ENCODE assay signal across 14 mouse cellular contexts in the genomic region with DNA sequence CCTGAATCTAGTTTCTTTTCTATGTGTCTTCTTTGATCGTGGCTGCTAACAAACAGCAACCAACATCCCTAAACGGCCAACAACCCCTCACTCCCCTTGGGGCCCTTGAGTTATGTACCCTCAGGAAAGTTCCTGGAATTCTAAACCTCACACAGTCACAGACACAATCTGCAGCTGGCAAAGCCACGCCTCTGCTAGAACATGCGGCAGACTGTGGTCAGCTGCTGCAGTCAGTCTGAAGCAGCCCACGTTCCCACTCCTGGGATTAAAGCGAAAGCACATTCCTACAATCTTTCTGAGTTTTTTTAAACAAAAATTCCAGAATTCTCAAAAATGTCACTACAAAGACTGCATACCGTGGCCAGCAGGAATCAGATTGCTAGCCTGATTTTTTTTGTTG. TPM values are rescaled to one million over a fixed set of nuclear protein-coding genes. Genes with fewer than 3 reads are reported as not detected.
DNase-seq lines count a peak whose midpoint lies in the region; ATAC-seq and TF ChIP-seq lines count a peak whose summit lies in the region.
"Had no signal": no experiment of that assay in that cellular context is flagged by ENCODE, and none has a peak within 500 bp of the region (broad histone marks: within the 10 kb centered on the region; RNA-seq: fewer than 3 reads in every experiment).

No protein-coding gene starts in this region.

- TF ChIP-seq POLR2A in heart, adult 2 months (IDR thresholded peaks at IDR 0.05; ENCODE audit: insufficient read depth, low read depth, low read length): no peak

- no peaks in the 10 kb centered on the region for H3K4me1 ChIP-seq in embryonic facial prominence, embryonic 12.5 days
- 0 out of 2 replicates have a peak, but pooled peaks cover 1% of the 10 kb centered on the region for H3K4me1 ChIP-seq in embryonic facial prominence, embryonic 10.5 days
- H3K4me1 ChIP-seq in heart, adult 2 months (ENCODE audit: control insufficient read depth, insufficient read depth, low read length): no peaks in the 10 kb centered on the region; the same call in 1 of the 2 replicates
- H3K4me1 ChIP-seq in midbrain, embryonic 11.5 days (ENCODE audit: control insufficient read depth, insufficient read depth, low read length): no peaks in the 10 kb centered on the region
- H3K4me1 ChIP-seq: liver, embryonic 12.5 days had no signal

- no peak overlapping the region for H3K4me3 ChIP-seq in embryonic facial prominence, embryonic 12.5 days
- H3K4me3 ChIP-seq in embryonic facial prominence, embryonic 10.5 days: no peak overlapping the region
- no peak overlapping the region for H3K4me3 ChIP-seq in heart, adult 2 months
- no peak overlapping the region for H3K4me3 ChIP-seq in midbrain, embryonic 11.5 days (ENCODE audit: low read depth, low read length)
- H3K4me3 ChIP-seq: layer of hippocampus, adult 2 months; liver, embryonic 12.5 days had no signal

- no peaks in the 10 kb centered on the region for H3K27me3 ChIP-seq in embryonic facial prominence, embryonic 12.5 days
- no peaks in the 10 kb centered on the region for H3K27me3 ChIP-seq in embryonic facial prominence, embryonic 10.5 days (replicated peaks; ENCODE audit: low read depth, poor library complexity, severe bottlenecking)
- H3K27me3 ChIP-seq in heart, adult 2 months (ENCODE audit: control insufficient read depth, insufficient read depth, low read length): no peaks in the 10 kb centered on the region
- H3K27me3 ChIP-seq in midbrain, embryonic 11.5 days (ENCODE audit: control insufficient read depth, insufficient read depth, low read length): no peaks in the 10 kb centered on the region
- H3K27me3 ChIP-seq: liver, embryonic 12.5 days had no signal

- H3K36me3 ChIP-seq in embryonic facial prominence, embryonic 12.5 days: peaks cover 68% of the 10 kb centered on the region
- H3K36me3 ChIP-seq in embryonic facial prominence, embryonic 10.5 days (replicated peaks): peaks cover 79% of the 10 kb centered on the region
- H3K36me3 ChIP-seq in heart, adult 2 months (ENCODE audit: control insufficient read depth, insufficient read depth, low read length): no peaks in the 10 kb centered on the region; the same call in 1 of the 2 replicates
- peaks cover 39% of the 10 kb centered on the region for H3K36me3 ChIP-seq in midbrain, embryonic 11.5 days (ENCODE audit: control insufficient read depth, insufficient read depth, low read length)

- no peak overlapping the region for H3K9ac ChIP-seq in embryonic facial prominence, embryonic 12.5 days
- H3K9ac ChIP-seq in heart, adult 2 months (ENCODE audit: low read depth, low read length): no peak overlapping the region
- H3K9ac ChIP-seq in midbrain, embryonic 11.5 days (ENCODE audit: low read length): no peak overlapping the region
- H3K9ac ChIP-seq: liver, embryonic 12.5 days had no signal

- no peak overlapping the region for H3K4me2 ChIP-seq in embryonic facial prominence, embryonic 12.5 days (replicated peaks)
- no peak overlapping the region for H3K4me2 ChIP-seq in midbrain, embryonic 11.5 days
- H3K4me2 ChIP-seq: liver, embryonic 12.5 days had no signal

- no peak for ATAC-seq in embryonic facial prominence, embryonic 12.5 days (ENCODE audit: insufficient number of reproducible peaks, insufficient read depth, low FRiP score, low TSS enrichment)
- ATAC-seq in midbrain, embryonic 11.5 days (ENCODE audit: low FRiP score): no peak
- ATAC-seq: inflammation-experienced regulatory T-cells, adult 6 months; liver, embryonic 12.5 days had no signal

- H3K79me2 ChIP-seq in heart, adult 2 months (replicated peaks; ENCODE audit: control insufficient read depth, insufficient read depth, low read length): no peaks in the 10 kb centered on the region

- DNase-seq in embryonic facial prominence, embryonic 10.5 days (ENCODE audit: low spot score): no peak
- peak; percentile 32 for DNase-seq in heart, postnatal 4 days
- no peak for DNase-seq in heart, adult 2 months
- peak; percentile 17 for DNase-seq in right cerebral cortex, adult 18-20 months
- no peak for DNase-seq in right cerebral cortex, postnatal 4 days
- DNase-seq in testis, postnatal 14 days (ENCODE audit: low spot score): no peak
- DNase-seq in midbrain, embryonic 11.5 days (ENCODE audit: low spot score, missing footprints): no peak
- DNase-seq: cerebellum, postnatal 10 days; midbrain, embryonic 14.5 days; thymus, postnatal 4 days had no signal

- H3K9me3 ChIP-seq in embryonic facial prominence, embryonic 12.5 days: no peaks in the 10 kb centered on the region
- H3K9me3 ChIP-seq in embryonic facial prominence, embryonic 10.5 days: no peaks in the 10 kb centered on the region
- no peaks in the 10 kb centered on the region for H3K9me3 ChIP-seq in midbrain, embryonic 11.5 days (ENCODE audit: control insufficient read depth, low read length)
- H3K9me3 ChIP-seq: liver, embryonic 12.5 days had no signal

- TF ChIP-seq CTCF in heart, adult 2 months (IDR thresholded peaks at IDR 0.05): no peak

- intact Hi-C loops in heart, adult 2 months (cut with DNase I): no loop called here

- no peak for TF ChIP-seq EP300 in heart, adult 2 months (IDR thresholded peaks at IDR 0.05; ENCODE audit: insufficient read depth, low read depth, low read length)

- peak overlapping the region; percentile 42; the same call in 1 of the 2 replicates for H3K27ac ChIP-seq in embryonic facial prominence, embryonic 12.5 days
- no peak overlapping the region for H3K27ac ChIP-seq in embryonic facial prominence, embryonic 10.5 days (replicated peaks)
- H3K27ac ChIP-seq in heart, adult 2 months: no peak overlapping the region
- no peak overlapping the region for H3K27ac ChIP-seq in midbrain, embryonic 11.5 days (ENCODE audit: low read depth, low read length)
- H3K27ac ChIP-seq: layer of hippocampus, adult 2 months; liver, embryonic 12.5 days had no signal

- WGBS in embryonic facial prominence, embryonic 12.5 days: 79% methylated on average over 7 of the region's 7 CpGs
- 88% methylated on average over 7 of the region's 7 CpGs for WGBS in embryonic facial prominence, embryonic 10.5 days
- 58% methylated on average over 7 of the region's 7 CpGs for WGBS in heart, adult 2 months
- 91% methylated on average over 7 of the region's 7 CpGs for WGBS in midbrain, embryonic 11.5 days

RNA-seq across cellular contexts. Expression of gene Pex19, which starts 7.0 kb away (rescaled TPM):
- polyA plus RNA-seq in embryonic facial prominence, embryonic 12.5 days (2016; fragmentation: Nextera tagmentation; extraction: Ambion mirVana): 168 and 169 TPM in 2 replicates
- polyA plus RNA-seq in embryonic facial prominence, embryonic 10.5 days (2016; fragmentation: Nextera tagmentation; extraction: Ambion mirVana): 184 and 185 TPM in 2 replicates
- total RNA-seq in heart, postnatal 4 days (2021): 100 to 1,000 TPM; 129 to 134 TPM
- 100 to 1,000 TPM; 107 to 125 TPM for total RNA-seq in heart, adult 2 months (2021)
- polyA plus RNA-seq in heart, adult 2 months (2012; rRNA removed): 113 and 175 TPM in 2 replicates
- polyA plus RNA-seq in midbrain, embryonic 11.5 days (2014; fragmentation: Nextera tagmentation; extraction: Ambion mirVana): 152 and 153 TPM in 2 replicates

RNA-seq across cellular contexts. Expression of gene Dcaf8, which starts 14.3 kb away (rescaled TPM):
- 165 and 171 TPM in 2 replicates for polyA plus RNA-seq in embryonic facial prominence, embryonic 12.5 days (2016; fragmentation: Nextera tagmentation; extraction: Ambion mirVana)
- 130 and 141 TPM in 2 replicates for polyA plus RNA-seq in embryonic facial prominence, embryonic 10.5 days (2016; fragmentation: Nextera tagmentation; extraction: Ambion mirVana)
- 100 to 1,000 TPM; 114 to 115 TPM for total RNA-seq in heart, postnatal 4 days (2021)
- 100 to 1,000 TPM; 100 to 116 TPM for total RNA-seq in heart, adult 2 months (2021)
- 62.7 and 93.8 TPM in 2 replicates for polyA plus RNA-seq in heart, adult 2 months (2012; rRNA removed)
- polyA plus RNA-seq in midbrain, embryonic 11.5 days (2014; fragmentation: Nextera tagmentation; extraction: Ambion mirVana): 93.9 and 100.0 TPM in 2 replicates

RNA-seq across cellular contexts. Expression of gene Ncstn, which starts 50.9 kb away (rescaled TPM):
- polyA plus RNA-seq in embryonic facial prominence, embryonic 12.5 days (2016; fragmentation: Nextera tagmentation; extraction: Ambion mirVana): 106 and 107 TPM in 2 replicates
- polyA plus RNA-seq in embryonic facial prominence, embryonic 10.5 days (2016; fragmentation: Nextera tagmentation; extraction: Ambion mirVana): 92.1 and 98.5 TPM in 2 replicates
- 10 to 100 TPM; 65.6 to 67.4 TPM for total RNA-seq in heart, postnatal 4 days (2021)
- 10 to 100 TPM; 41.5 to 43.2 TPM for total RNA-seq in heart, adult 2 months (2021)
- polyA plus RNA-seq in heart, adult 2 months (2012; rRNA removed): 63.3 and 78.3 TPM in 2 replicates
- polyA plus RNA-seq in midbrain, embryonic 11.5 days (2014; fragmentation: Nextera tagmentation; extraction: Ambion mirVana): 107 and 108 TPM in 2 replicates

RNA-seq across cellular contexts. Expression of gene Copa, which starts 51.2 kb away (rescaled TPM):
- 231 and 236 TPM in 2 replicates for polyA plus RNA-seq in embryonic facial prominence, embryonic 12.5 days (2016; fragmentation: Nextera tagmentation; extraction: Ambion mirVana)
- polyA plus RNA-seq in embryonic facial prominence, embryonic 10.5 days (2016; fragmentation: Nextera tagmentation; extraction: Ambion mirVana): 185 and 189 TPM in 2 replicates
- total RNA-seq in heart, postnatal 4 days (2021): 100 to 1,000 TPM; 160 to 167 TPM
- 100 to 1,000 TPM in 1 of 2 experiments, 10 to 100 TPM in 1; 98.5 to 111 TPM for total RNA-seq in heart, adult 2 months (2021)
- polyA plus RNA-seq in heart, adult 2 months (2012; rRNA removed): 42.3 and 59.2 TPM in 2 replicates
- 178 and 194 TPM in 2 replicates for polyA plus RNA-seq in midbrain, embryonic 11.5 days (2014; fragmentation: Nextera tagmentation; extraction: Ambion mirVana)

Comparison
In these comparisons a context has a peak if more than half of its experiments do, and no peak if none do; other contexts are left out.
1. DNase-seq: peak in heart, postnatal 4 days (single experiment) and right cerebral cortex, adult 18-20 months (single experiment); none in embryonic facial prominence, embryonic 10.5 days (single experiment), heart, adult 2 months (0 of 2), right cerebral cortex, postnatal 4 days (single experiment), testis, postnatal 14 days (single experiment) and midbrain, embryonic 11.5 days (single experiment).